Mouse (Mus musculus) MEL (cell line): Measurements from ENCODE around the gene Epha4.

ENCODE experiments used
- CHD2 ChIP-seq: IDR thresholded peaks from 2 replicates; pipeline ENCODE4 v1.6.1; 2011; ENCODE audit warnings: low read length, improper control_type of control experiment
- ETS1 ChIP-seq: IDR thresholded peaks from 2 replicates; pipeline ENCODE4 v1.6.1; 2012; ENCODE audit warnings: low read depth, mild to moderate bottlenecking, inconsistent platforms, low read length, improper control_type of control experiment, moderate library complexity
- GATA1 ChIP-seq: IDR thresholded peaks from 2 replicates; pipeline ENCODE4 v1.6.1; 2011; ENCODE audit warnings: low read depth, low read length, improper control_type of control experiment
- POLR2A ChIP-seq, 2 experiments: IDR thresholded peaks; 2 replicates each; pipeline ENCODE4 v1.6.1; 2011 to 2012; ENCODE audit warnings: low read length in 2 of 2, mild to moderate bottlenecking in 2 of 2, control low read depth in 1 of 2, improper control_type of control experiment in 1 of 2, low read depth in 1 of 2, moderate library complexity in 1 of 2; ENCODE audit not compliant: control insufficient read depth in 1 of 2, insufficient read depth in 1 of 2, poor library complexity in 1 of 2

DNA sequence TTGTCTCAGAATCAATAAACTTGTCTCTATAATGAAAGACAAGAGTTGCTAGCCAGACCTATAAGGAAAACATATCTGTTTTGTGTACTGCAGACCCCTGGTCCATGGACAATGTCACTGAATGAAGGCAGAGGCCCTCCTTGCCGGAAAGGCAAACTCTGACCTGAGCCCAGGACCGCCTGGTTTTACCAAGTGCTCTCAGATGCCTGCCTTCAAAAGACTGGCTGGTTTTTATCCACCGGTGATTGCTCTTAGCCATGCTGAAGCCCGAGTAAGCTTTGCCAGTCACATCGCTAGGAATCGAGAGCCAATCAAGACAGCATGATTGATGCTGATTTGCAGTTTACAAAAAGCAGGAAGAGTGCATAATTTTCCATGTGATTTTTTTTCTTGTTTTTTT is 176.5 kb downstream of the Epha4 start:
- TF ChIP-seq GATA1 (no peak), CHD2 (no peak), POLR2A (IDR thresholded peaks at IDR 0.05; ENCODE audit: control insufficient read depth in 1 of 2, insufficient read depth in 1 of 2, low read depth in 1 of 2, low read length in 2 of 2, poor library complexity in 1 of 2) (no peak), ETS1 (no peak)
